Mouse (Mus musculus) forebrain, embryonic 16.5 days (tissue): ENCODE results near the gene Sept7. TPM values are rescaled to one million over a fixed set of nuclear protein-coding genes. Genes with fewer than 3 reads are reported as not detected.

ENCODE experiments used
- ATAC-seq: fragments of 200-750 bp; cut with Nextera tagmentation; 2 replicates; pipeline ENCODE4 v1.8.0; 2017; ENCODE audit warnings: mild to moderate bottlenecking, moderate library complexity
- H3K27ac ChIP-seq: fragments of 300-500 bp; sonication (generic); 2 replicates; pipeline ENCODE4 v1.5.1; 2014; ENCODE audit warnings: low read length, control low read depth
- H3K27me3 ChIP-seq: fragments of 300-500 bp; sonication (generic); replicated peaks from 2 replicates; pipeline ENCODE4 v1.6.1; 2014; ENCODE audit warnings: low read length; ENCODE audit not compliant: control insufficient read depth, insufficient read depth
- H3K36me3 ChIP-seq: fragments of 300-500 bp; sonication (generic); 2 replicates; pipeline ENCODE4 v1.6.1; 2014; ENCODE audit not compliant: control insufficient read depth, insufficient read depth
- H3K4me1 ChIP-seq: fragments of 300-500 bp; sonication (generic); replicated peaks from 2 replicates; pipeline ENCODE4 v1.6.1; 2014; ENCODE audit warnings: low read length; ENCODE audit not compliant: control insufficient read depth, insufficient read depth
- H3K4me2 ChIP-seq: fragments of 300-500 bp; sonication (generic); 2 replicates; pipeline ENCODE4 v1.6.1; 2014; ENCODE audit warnings: mild to moderate bottlenecking, low read length, control low read depth
- H3K4me3 ChIP-seq: fragments of 300-500 bp; sonication (generic); replicated peaks from 2 replicates; pipeline ENCODE4 v1.5.1; 2014; ENCODE audit warnings: mild to moderate bottlenecking, low read length, control low read depth
- H3K9ac ChIP-seq: fragments of 300-500 bp; sonication (generic); replicated peaks from 2 replicates; pipeline ENCODE4 v1.6.1; 2014; ENCODE audit warnings: low read depth, low read length, control low read depth
- H3K9me3 ChIP-seq: fragments of 300-500 bp; sonication (generic); 2 replicates; pipeline ENCODE4 v1.6.1; 2016; ENCODE audit warnings: low read length; ENCODE audit not compliant: control insufficient read depth
- WGBS: fragments of 180-500 bp; shearing (Covaris S2); extraction: QIAGEN DNeasy Blood & Tissue Kit; methylation state at CpG from one replicate; pipeline ENCODE4 v1.1.7; 2014; 5-methylcytosine and 5-hydroxymethylcytosine counted together
- polyA plus RNA-seq: library from polyadenylated mRNA; unstranded; fragments of >200 nt; fragmentation: Nextera tagmentation; extraction: Ambion mirVana; gene quantifications from 2 replicates; pipeline ENCODE4 v1.2.1, GENCODE M21; 2015

Gene Sept7
- polyA plus RNA-seq: 265 and 301 TPM in 2 replicates

DNA sequence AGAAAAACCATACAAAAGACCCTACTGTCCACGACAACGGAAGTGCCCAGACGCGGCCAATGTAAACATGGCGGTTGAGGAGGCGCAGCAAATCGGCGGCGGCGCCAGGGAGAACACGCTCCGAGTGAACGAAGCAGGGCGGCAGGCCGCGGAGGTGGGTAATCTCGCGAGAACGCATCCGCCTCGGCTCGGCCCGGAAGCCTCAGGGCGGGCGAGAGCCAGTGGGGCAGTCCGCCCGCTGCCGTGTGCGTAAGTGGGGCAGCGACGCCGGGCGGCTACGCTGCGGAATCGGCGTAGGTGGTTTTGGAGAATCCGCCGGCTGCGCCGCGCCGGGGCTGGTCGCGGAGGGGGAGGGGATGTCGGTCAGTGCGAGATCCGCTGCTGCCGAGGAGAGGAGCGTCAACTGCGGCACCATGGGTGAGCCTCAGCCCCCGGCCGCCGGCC, at the start of gene Sept7:
Gene Sept7 (plus strand): TSS at position 157 of the 444 bp plus-strand sequence.
- under 1% methylated on average over 46 of the region's 54 CpGs for whole genome bisulfite sequencing
- Histone ChIP-seq H3K4me1 (peaks cover 16% of the 10 kb centered on the region), H3K4me3 (peak within 1 kb of the TSS; percentile 93), H3K9me3 (no peaks in the 10 kb centered on the region), H3K27me3 (no peaks in the 10 kb centered on the region), H3K9ac (peak within 1 kb of the TSS; percentile 98), H3K4me2 (peak within 1 kb of the TSS; percentile 86), H3K27ac (peak within 1 kb of the TSS; percentile 98), H3K36me3 (no peaks in the 10 kb centered on the region)
- peak; percentile 99 for ATAC-seq

DNA sequence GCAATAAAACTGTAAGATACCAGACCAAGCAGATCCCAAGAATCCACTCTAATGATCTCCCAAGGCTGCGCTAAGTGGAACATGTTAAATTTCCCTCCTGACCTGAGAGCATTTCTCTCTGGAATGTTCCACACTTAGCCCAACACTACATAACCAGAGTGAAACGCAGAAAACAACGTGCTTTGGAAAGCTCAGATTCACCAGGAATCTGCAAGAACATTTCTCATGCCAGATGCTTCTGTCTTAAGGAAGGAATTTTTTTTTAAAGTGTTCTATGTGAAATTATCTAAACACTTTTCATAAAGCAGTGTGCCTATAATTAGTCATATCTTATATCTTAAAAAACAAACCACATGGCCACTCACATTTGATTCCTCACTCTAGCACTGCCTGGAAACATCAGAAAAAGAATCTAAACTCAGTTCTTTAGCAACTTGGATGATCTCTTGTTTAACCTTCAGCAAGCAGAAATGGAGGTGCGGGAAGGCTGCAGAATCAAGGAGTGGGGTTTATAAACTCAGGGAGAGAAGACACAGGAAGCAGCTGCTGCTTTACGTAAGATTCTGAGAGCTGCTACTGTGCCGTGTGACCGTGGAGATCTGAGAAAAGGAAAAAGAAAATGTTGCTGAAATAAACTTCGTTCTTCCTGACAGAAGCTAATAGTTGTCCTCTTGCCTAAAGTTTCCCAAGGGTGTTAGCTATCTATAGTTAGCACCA, 44.0 kb upstream of the Sept7 start:
- no peak for ATAC-seq
- WGBS: 89% methylated on average over 8 of the region's 8 CpGs

DNA sequence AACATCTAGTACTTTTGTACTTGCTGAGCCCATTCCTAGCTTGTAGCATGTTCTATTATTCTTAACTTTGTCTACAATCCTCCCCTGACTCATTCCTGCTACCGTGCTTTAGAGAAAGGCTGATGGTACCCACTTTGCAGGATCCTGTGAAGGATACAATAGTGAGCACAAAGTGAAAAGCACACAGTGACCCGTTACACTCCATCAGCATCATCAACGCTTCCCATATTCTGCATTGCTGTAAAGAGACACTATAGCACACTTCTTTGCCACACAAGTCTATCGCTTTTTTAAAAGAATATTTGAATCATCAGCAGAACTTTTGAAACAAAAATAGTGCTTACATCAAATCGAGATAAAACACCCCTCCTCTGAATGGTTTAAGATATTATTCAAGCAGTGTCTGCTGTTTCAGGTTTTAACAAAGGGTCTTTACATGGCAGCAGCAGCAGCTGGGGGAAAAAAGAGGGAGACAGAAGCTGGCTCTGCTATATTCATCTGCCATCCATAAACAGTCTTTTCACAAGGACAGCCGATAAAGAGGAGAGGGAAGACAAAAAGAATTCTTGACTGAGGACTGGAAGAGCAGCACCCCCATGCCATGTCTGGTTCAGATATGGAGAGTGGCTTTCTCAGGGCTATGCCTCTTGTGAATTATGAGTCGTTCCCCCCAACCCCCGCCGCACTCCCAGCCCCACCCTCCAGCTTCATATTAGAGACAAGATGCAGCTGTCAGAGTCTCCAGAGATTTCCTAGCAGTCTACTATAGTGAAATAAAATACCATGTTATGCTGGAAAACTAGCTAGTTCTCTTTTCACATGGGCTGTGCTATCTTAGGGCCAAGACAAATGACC, 39.7 kb upstream of the Sept7 start:
- Histone ChIP-seq H3K4me1 (peaks cover 6% of the 10 kb centered on the region; the same call in 1 of the 2 replicates), H3K9me3 (no peaks in the 10 kb centered on the region), H3K36me3 (no peaks in the 10 kb centered on the region), H3K9ac (no peak overlapping the region), H3K4me2 (no peak overlapping the region), H3K27me3 (no peaks in the 10 kb centered on the region), H3K4me3 (no peak overlapping the region), H3K27ac (peak overlapping the region; percentile 73)
- ATAC-seq: peak; percentile 88
- 47% methylated on average over 9 of the region's 9 CpGs for WGBS

More for the DNA sequence above, 44.0 kb upstream of the Sept7 start:
- Histone ChIP-seq H3K9me3 (no peaks in the 10 kb centered on the region), H3K4me2 (no peak overlapping the region), H3K4me3 (no peak overlapping the region), H3K9ac (no peak overlapping the region), H3K4me1 (peaks cover 6% of the 10 kb centered on the region; the same call in 1 of the 2 replicates), H3K36me3 (no peaks in the 10 kb centered on the region), H3K27ac (no peak overlapping the region), H3K27me3 (no peaks in the 10 kb centered on the region)

- ATAC-seq: no peak
- Histone ChIP-seq H3K9me3 (no peaks in the 10 kb centered on the region), H3K36me3 (no peaks in the 10 kb centered on the region), H3K27ac (peak overlapping the region; percentile 73), H3K4me2 (no peak overlapping the region), H3K9ac (no peak overlapping the region), H3K4me1 (peaks cover 6% of the 10 kb centered on the region; the same call in 1 of the 2 replicates), H3K4me3 (no peak overlapping the region), H3K27me3 (no peaks in the 10 kb centered on the region)
These were observed 39.1 kb upstream of the Sept7 start for GRCm38 (mm10) chr9:25213164-25213557.

- no peaks in the 10 kb centered on the region for H3K9me3 ChIP-seq
- no peak overlapping the region for H3K27ac ChIP-seq
- no peak overlapping the region for H3K4me2 ChIP-seq
- no peaks in the 10 kb centered on the region for H3K27me3 ChIP-seq
- no peak overlapping the region for H3K4me3 ChIP-seq
- H3K9ac ChIP-seq: no peak overlapping the region
- WGBS: 82% methylated on average over 3 of the region's 3 CpGs
- no peak for ATAC-seq
- H3K4me1 ChIP-seq: peaks cover 6% of the 10 kb centered on the region; the same call in 1 of the 2 replicates
- no peaks in the 10 kb centered on the region for H3K36me3 ChIP-seq
These were observed 36.8 kb upstream of the Sept7 start for GRCm38 (mm10) chr9:25215411-25215810.

- H3K9me3 ChIP-seq: no peaks in the 10 kb centered on the region
- H3K36me3 ChIP-seq: no peaks in the 10 kb centered on the region
- no peaks in the 10 kb centered on the region for H3K27me3 ChIP-seq
- no peak overlapping the region for H3K9ac ChIP-seq
- H3K4me1 ChIP-seq: peaks cover 6% of the 10 kb centered on the region; the same call in 1 of the 2 replicates
- WGBS: 32% methylated on average over 2 of the region's 2 CpGs
- no peak for ATAC-seq
- H3K4me2 ChIP-seq: no peak overlapping the region
- no peak overlapping the region for H3K4me3 ChIP-seq
- H3K27ac ChIP-seq: no peak overlapping the region
These were observed 36.0 kb upstream of the Sept7 start for GRCm38 (mm10) chr9:25216210-25216609.

DNA sequence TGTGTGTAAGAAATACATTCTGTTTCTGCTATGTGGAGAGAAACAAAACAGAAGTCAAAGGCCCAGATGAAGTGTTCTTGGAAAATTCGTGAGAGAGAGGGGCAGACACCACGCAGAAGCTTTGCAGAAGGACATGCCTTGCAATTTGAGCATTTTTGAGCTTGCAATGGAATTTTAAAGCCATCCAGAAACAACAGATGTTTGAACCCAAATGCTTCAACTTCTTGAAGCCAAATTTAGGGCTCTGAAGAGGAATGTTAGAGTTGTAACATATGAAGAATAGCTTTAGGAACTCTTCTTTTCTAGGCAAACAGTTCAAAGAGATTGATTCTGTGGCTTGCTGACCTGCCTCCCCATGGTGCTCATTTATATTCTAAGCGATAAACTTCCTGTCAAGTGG, 33.3 kb upstream of the Sept7 start:
- H3K9ac ChIP-seq: no peak overlapping the region
- H3K4me2 ChIP-seq: no peak overlapping the region
- H3K4me3 ChIP-seq: no peak overlapping the region
- no peak for ATAC-seq
- H3K27ac ChIP-seq: no peak overlapping the region
- no peaks in the 10 kb centered on the region for H3K36me3 ChIP-seq
- no peaks in the 10 kb centered on the region for H3K9me3 ChIP-seq
- no peaks in the 10 kb centered on the region for H3K4me1 ChIP-seq
- WGBS: 65% methylated on average over 3 of the region's 3 CpGs
- H3K27me3 ChIP-seq: no peaks in the 10 kb centered on the region

- ATAC-seq: no peak
- Histone ChIP-seq H3K4me1 (no peaks in the 10 kb centered on the region), H3K9ac (no peak overlapping the region), H3K9me3 (no peaks in the 10 kb centered on the region), H3K27ac (no peak overlapping the region), H3K4me2 (no peak overlapping the region), H3K36me3 (no peaks in the 10 kb centered on the region), H3K4me3 (no peak overlapping the region), H3K27me3 (no peaks in the 10 kb centered on the region)
- WGBS: 71% methylated on average over 5 of the region's 5 CpGs
These were observed 32.4 kb upstream of the Sept7 start for GRCm38 (mm10) chr9:25219882-25220281.

- Histone ChIP-seq H3K4me2 (no peak overlapping the region), H3K27ac (no peak overlapping the region), H3K9ac (no peak overlapping the region), H3K4me3 (no peak overlapping the region), H3K9me3 (no peaks in the 10 kb centered on the region), H3K27me3 (no peaks in the 10 kb centered on the region), H3K36me3 (no peaks in the 10 kb centered on the region), H3K4me1 (no peaks in the 10 kb centered on the region)
- WGBS: 42% methylated on average over 4 of the region's 4 CpGs
- peak; percentile 93 for ATAC-seq
These were observed 27.3 kb upstream of the Sept7 start for GRCm38 (mm10) chr9:25224959-25225358.
